Mouse (Mus musculus) CH12.LX (cell line): ENCODE results near the gene Car1. TPM values are rescaled to one million over a fixed set of nuclear protein-coding genes. Genes with fewer than 3 reads are reported as not detected.

Source experiments
- DNase-seq: peaks from one replicate; pipeline ENCODE4 v3.0.0-alpha.2; 2013; ENCODE audit errors: extremely low read depth
- H3K27ac ChIP-seq: 2 replicates; pipeline ENCODE4 v1.5.1; 2012; ENCODE audit warnings: low read depth, mild to moderate bottlenecking, control low read depth, moderate library complexity; ENCODE audit not compliant: insufficient read depth
- H3K27me3 ChIP-seq: replicated peaks from 2 replicates; pipeline ENCODE3; 2012; ENCODE audit warnings: inconsistent platforms
- H3K36me3 ChIP-seq, 2 experiments: replicated peaks in 1 of 2; 2 replicates each; pipeline versions ENCODE3 to v1.6.1; 2012; ENCODE audit warnings: inconsistent platforms in 1 of 2, low read length in 1 of 2, mild to moderate bottlenecking in 1 of 2, mixed read lengths in 1 of 2, moderate library complexity in 1 of 2; ENCODE audit not compliant: control insufficient read depth in 1 of 2, insufficient read depth in 1 of 2
- H3K4me1 ChIP-seq, 2 experiments: 2 replicates each; pipeline ENCODE4 v1.6.1; 2012; ENCODE audit warnings: inconsistent platforms in 1 of 2, moderate library complexity in 1 of 2; ENCODE audit not compliant: insufficient read depth in 2 of 2, control insufficient read depth in 1 of 2
- H3K4me2 ChIP-seq: 2 replicates; pipeline ENCODE4 v1.6.1; 2012; ENCODE audit warnings: low read depth, mild to moderate bottlenecking, control low read depth; ENCODE audit not compliant: poor library complexity, insufficient read depth, severe bottlenecking
- H3K4me3 ChIP-seq, 3 experiments: fragments of 150-350 bp in 1 of 3; sonication (generic) in 1 of 3; replicated peaks in 1 of 3; 2 replicates each; pipeline versions ENCODE3 to v1.5.1; 2011 to 2012; ENCODE audit warnings: low read depth in 2 of 3, low read length in 2 of 3, mild to moderate bottlenecking in 2 of 3, moderate library complexity in 2 of 3, control low read depth in 1 of 3, improper control_type of control experiment in 1 of 3, inconsistent platforms in 1 of 3, mixed read lengths in 1 of 3; ENCODE audit not compliant: poor library complexity in 1 of 3
- H3K79me2 ChIP-seq: replicated peaks from 2 replicates; pipeline ENCODE4 v1.6.1; 2012; ENCODE audit warnings: mild to moderate bottlenecking, moderate library complexity; ENCODE audit not compliant: control insufficient read depth, poor library complexity, insufficient read depth, severe bottlenecking; ENCODE audit errors: extremely low read depth
- H3K9ac ChIP-seq: 2 replicates; pipeline ENCODE4 v1.6.1; 2012; ENCODE audit warnings: low read depth, mild to moderate bottlenecking, control low read depth, moderate library complexity; ENCODE audit not compliant: insufficient read depth
- H3K9me3 ChIP-seq: replicated peaks from 2 replicates; pipeline ENCODE3; 2012; ENCODE audit warnings: low read length, inconsistent platforms, mixed read lengths
- ELF1 ChIP-seq: IDR thresholded peaks from 2 replicates; pipeline ENCODE4 v1.6.1; 2014; ENCODE audit warnings: low read depth, mild to moderate bottlenecking, inconsistent platforms, low read length, improper control_type of control experiment
- EP300 ChIP-seq: IDR thresholded peaks from 2 replicates; pipeline ENCODE4 v1.6.1; 2011; ENCODE audit warnings: low read length, improper control_type of control experiment
- ETS1 ChIP-seq: conservative IDR thresholded peaks from 2 replicates; pipeline ENCODE4 v1.6.1; 2012; ENCODE audit warnings: low read depth, mild to moderate bottlenecking, inconsistent platforms, low read length, improper control_type of control experiment, moderate library complexity
- HCFC1 ChIP-seq: IDR thresholded peaks from 2 replicates; pipeline ENCODE4 v1.6.1; 2012; ENCODE audit warnings: low read depth, mild to moderate bottlenecking, inconsistent platforms, low read length, improper control_type of control experiment
- IRF4 ChIP-seq: IDR thresholded peaks from 2 replicates; pipeline ENCODE4 v1.6.1; 2014; ENCODE audit warnings: low read depth, mild to moderate bottlenecking, inconsistent platforms, low read length, improper control_type of control experiment
- JUN ChIP-seq: IDR thresholded peaks from 2 replicates; pipeline ENCODE4 v1.6.1; 2011; ENCODE audit warnings: low read depth, mild to moderate bottlenecking, low read length, improper control_type of control experiment, moderate library complexity; ENCODE audit not compliant: insufficient read depth
- MAZ ChIP-seq: IDR thresholded peaks from 2 replicates; pipeline ENCODE4 v1.6.1; 2012; ENCODE audit warnings: low read depth, mild to moderate bottlenecking, inconsistent platforms, low read length, improper control_type of control experiment, moderate library complexity
- MEF2A ChIP-seq: IDR thresholded peaks from 2 replicates; pipeline ENCODE4 v1.6.1; 2014; ENCODE audit warnings: low read depth, mild to moderate bottlenecking, inconsistent platforms, low read length, improper control_type of control experiment, borderline replicate concordance
- MXI1 ChIP-seq: IDR thresholded peaks from 2 replicates; pipeline ENCODE4 v1.6.1; 2011; ENCODE audit warnings: mild to moderate bottlenecking, low read depth, low read length, improper control_type of control experiment
- MYC ChIP-seq: IDR thresholded peaks from 2 replicates; pipeline ENCODE4 v1.6.1; 2011; ENCODE audit warnings: low read depth, mild to moderate bottlenecking, improper control_type of control experiment, low read length
- NRF1 ChIP-seq: IDR thresholded peaks from 2 replicates; pipeline ENCODE4 v1.6.1; 2014; ENCODE audit warnings: low read depth, mild to moderate bottlenecking, inconsistent platforms, low read length, improper control_type of control experiment, moderate library complexity
- POLR2A ChIP-seq: IDR thresholded peaks from 2 replicates; pipeline ENCODE4 v1.6.1; 2011; ENCODE audit warnings: low read depth, mild to moderate bottlenecking, improper control_type of control experiment, low read length
- SIN3A ChIP-seq: IDR thresholded peaks from 2 replicates; pipeline ENCODE4 v1.6.1; 2012; ENCODE audit warnings: low read length, improper control_type of control experiment, inconsistent platforms
- SMC3 ChIP-seq: IDR thresholded peaks from 2 replicates; pipeline ENCODE4 v1.6.1; 2011; ENCODE audit warnings: low read depth, low read length, improper control_type of control experiment
- TBP ChIP-seq: conservative IDR thresholded peaks from 2 replicates; pipeline ENCODE4 v1.6.1; 2011; ENCODE audit warnings: low read depth, low read length, improper control_type of control experiment
- USF2 ChIP-seq: conservative IDR thresholded peaks from 2 replicates; pipeline ENCODE4 v1.6.1; 2011; ENCODE audit warnings: low read depth, low read length, improper control_type of control experiment
- dilution Hi-C: fragments of 300-500 bp; cut with MboI; formaldehyde crosslinking; loops from 2 replicates; pipeline ENCODE4 v1.14.3; 2020; ENCODE audit warnings: low sequenced_read_pairs; ENCODE audit not compliant: extremely low pct_unique_long_range_greater_than_20kb, extremely low pct_ligation_motif_present
- in situ Hi-C: fragments of 300-500 bp; cut with MboI; formaldehyde crosslinking; loops from 3 replicates; pipeline ENCODE4 v1.14.3; 2019; ENCODE audit warnings: low sequenced_read_pairs, low pct_ligation_motif_present, low pct_unique_long_range_greater_than_20kb, mixed read lengths
- polyA plus RNA-seq: library from polyadenylated mRNA; unstranded; fragments of >175 nt; gene quantifications from 2 replicates; pipeline ENCODE4 v1.2.1, GENCODE M21; 2012; ENCODE audit warnings: low read depth; ENCODE audit not compliant: insufficient read length
- total RNA-seq, 2 experiments: library from RNA; depleted of rRNA; stranded (reverse); fragments of 300-350 nt in 1 of 2; fragments of >200 nt in 1 of 2; gene quantifications; 2 replicates each; pipeline ENCODE4 v1.2.3; 2012 to 2014

The Car1 gene
- total and polyA plus RNA-seq, 3 experiments = 0.26 TPM; not detected in 2

DNA sequence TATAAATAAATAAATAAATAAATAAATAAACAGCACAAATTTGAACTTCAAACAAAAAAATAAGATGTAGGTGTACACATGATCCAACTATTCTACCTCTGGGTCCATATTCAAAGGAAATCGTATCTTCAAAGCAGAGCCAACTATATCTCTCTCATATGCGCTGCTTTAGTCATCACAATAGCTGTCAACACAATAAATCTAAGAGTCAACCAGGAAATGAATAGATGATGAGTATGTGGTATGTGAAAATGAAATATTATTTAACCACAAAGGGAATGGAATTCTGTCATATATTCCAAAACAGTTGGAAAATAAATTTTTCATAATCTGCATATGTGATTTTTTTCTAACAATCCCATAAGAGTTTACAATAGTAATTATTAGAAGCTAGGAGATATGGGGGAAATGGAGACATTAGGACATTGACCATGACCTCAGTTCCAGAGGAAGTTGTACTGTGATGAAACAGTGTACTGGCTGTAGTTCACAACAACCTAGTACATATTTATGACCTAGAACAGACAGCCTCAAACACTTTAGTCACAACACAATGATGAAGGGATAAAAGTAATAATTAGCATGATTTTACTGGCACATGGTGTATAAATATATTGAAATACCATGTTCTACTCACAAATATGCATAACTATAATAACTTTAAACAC lies 40.6 kb upstream of the Car1 start:
- no peak overlapping the region for H3K9ac ChIP-seq
- no peak overlapping the region for H3K27ac ChIP-seq
- H3K9me3 ChIP-seq = no peaks in the 10 kb centered on the region
- dilution Hi-C loops = no loop called here
- no peak overlapping the region for H3K4me3 ChIP-seq
- H3K36me3 ChIP-seq = no peaks in the 10 kb centered on the region
- H3K79me2 ChIP-seq = no peaks in the 10 kb centered on the region
- in situ Hi-C loops = no loop called here
- no peak for DNase-seq
- TF ChIP-seq SIN3A (no peak), USF2 (no peak), NRF1 (no peak), ELF1 (no peak), POLR2A (no peak), MYC (no peak), MXI1 (no peak), SMC3 (no peak), MAZ (no peak), JUN (no peak), MEF2A (no peak), TBP (no peak)
- TF ChIP-seq, all 38 proteins: peak for 0
- Histone ChIP-seq H3K4me1 (no peaks in the 10 kb centered on the region), H3K27me3 (no peaks in the 10 kb centered on the region), H3K4me2 (no peak overlapping the region)

DNA sequence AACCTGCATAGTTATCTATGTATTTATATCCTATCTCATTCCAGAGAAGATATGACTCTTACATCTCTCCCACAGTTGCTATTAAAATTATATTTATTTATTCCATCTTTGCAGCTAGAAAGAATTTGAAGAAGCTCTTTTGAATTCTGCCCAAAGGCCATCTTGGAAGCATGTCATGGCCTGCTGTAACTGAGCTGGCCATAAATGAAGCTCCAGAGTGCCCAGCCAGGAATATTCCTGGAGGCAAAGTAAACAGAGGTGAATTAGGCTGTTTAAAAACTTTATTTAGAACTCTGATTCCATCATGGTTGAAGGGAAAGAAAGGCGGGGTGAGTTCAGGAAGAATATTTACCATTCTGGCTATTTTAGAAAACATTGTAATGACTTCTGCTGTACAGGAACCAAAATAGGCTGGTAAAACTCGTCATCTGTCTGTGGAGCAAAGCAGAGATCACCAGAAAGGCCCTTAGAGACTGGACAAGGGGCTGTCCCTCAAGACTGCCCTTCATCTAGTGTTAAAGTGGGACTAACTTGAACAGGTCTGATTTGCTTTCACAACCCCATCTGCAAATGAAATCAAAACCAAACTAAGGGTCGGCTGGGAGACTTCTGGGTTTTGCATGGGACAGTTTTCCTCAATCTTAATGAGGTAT lies 31.4 kb upstream of the Car1 start:
- H3K4me2 ChIP-seq = peak overlapping the region; percentile 78
- dilution Hi-C loops (no loop called here), in situ Hi-C loops (no loop called here)
- TF ChIP-seq HCFC1 (no peak), EP300 (peak; percentile 43), ETS1 (peak; percentile 47), SMC3 (no peak), MEF2A (peak; percentile 87), IRF4 (0 out of 2 replicates have a peak, but pooled peaks have one; percentile 13)
- no peaks in the 10 kb centered on the region for H3K9me3 ChIP-seq
- peak; percentile 54 for DNase-seq
- H3K36me3 ChIP-seq = no peaks in the 10 kb centered on the region
- H3K4me3 ChIP-seq = no peak overlapping the region
- no peak overlapping the region for H3K9ac ChIP-seq
- H3K27ac ChIP-seq = no peak overlapping the region
- no peaks in the 10 kb centered on the region for H3K79me2 ChIP-seq
- peaks cover 4 to 26% of the 10 kb centered on the region in 2 experiments; a peak in 2 of 4 replicates for H3K4me1 ChIP-seq
- H3K27me3 ChIP-seq = no peaks in the 10 kb centered on the region
